Mouse (Mus musculus) spleen, postnatal 14 days (tissue): ENCODE measurements around the gene Sppl2c.
"Not testable (repeated sequence)": the region's sequence is repeated elsewhere in the genome, so short reads cannot be mapped to it uniquely, and the experiment has no call there.

Source experiments
- DNase-seq, 2 experiments: peaks; one replicate each; pipeline ENCODE4 v3.0.0; 2021 to 2022; ENCODE audit warnings: low spot score in 2 of 2

Gene Sppl2c

DNA sequence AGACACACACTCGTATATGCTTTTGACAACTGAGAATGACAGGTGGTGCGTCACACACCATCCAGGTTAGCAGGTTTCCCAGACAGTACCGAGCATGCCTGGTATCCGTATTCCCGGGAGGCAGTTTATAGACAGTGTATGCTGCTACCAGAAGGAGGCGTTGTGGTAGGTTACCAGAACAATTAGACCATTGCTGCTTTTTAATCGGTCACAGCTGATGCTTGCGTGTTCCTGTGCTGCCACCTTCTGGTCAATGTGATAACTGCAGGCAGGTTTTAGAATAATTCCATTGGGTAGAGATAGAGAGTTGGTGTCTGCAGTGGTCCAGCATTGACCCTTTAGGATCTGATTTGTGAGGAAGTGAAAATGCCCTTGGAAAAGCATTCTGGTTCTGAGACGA is 9.7 kb downstream of the Sppl2c start:
- DNase-seq = peak; percentile 27 to 59

GRCm38 (mm10) chr11:104197861-104198260 is 11.7 kb downstream of the Sppl2c start:
- DNase-seq = no peak

GRCm38 (mm10) chr11:104203271-104203670 is 17.1 kb downstream of the Sppl2c start:
- no peak for DNase-seq

DNA sequence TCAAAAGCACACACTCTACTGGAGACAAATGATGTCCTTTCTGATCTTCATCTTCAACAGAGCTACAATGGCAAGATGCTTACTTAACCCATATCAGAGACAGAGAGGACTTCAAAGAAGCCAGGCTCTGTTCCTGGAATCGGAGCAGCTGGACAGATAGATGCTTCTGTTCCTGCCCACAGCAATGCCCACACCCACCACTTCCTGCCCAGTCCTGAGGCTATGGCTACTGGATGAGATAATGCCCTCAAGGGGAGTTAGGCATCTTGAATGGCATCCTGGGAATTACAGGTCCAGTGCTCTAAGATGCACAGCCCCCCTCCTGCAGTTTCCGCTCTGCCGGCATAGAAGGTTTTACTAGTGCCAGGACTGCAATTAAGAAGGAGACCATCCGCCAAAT is 20.4 kb downstream of the Sppl2c start:
- no peak for DNase-seq

DNA sequence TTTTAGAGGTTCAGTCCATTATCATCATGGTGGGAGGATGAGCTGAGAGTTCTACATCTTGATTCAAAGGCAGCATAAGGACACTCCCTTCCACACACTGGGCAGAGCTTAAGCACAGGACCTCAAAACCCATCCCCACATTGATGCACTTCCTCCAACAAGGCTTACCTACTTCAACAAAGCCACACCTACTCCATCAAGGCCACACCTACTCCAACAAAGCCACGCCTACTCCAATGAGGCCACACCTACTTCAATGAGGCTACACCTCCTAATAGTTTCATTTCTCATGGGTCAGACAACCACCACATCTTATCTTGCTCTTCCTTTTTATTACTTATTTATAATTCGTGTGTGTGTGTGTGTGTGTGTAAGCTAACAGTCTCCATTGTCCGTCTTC is 22.9 kb downstream of the Sppl2c start:
- no peak for DNase-seq

GRCm38 (mm10) chr11:104211251-104211650 is 25.1 kb downstream of the Sppl2c start:
- no peak for DNase-seq

GRCm38 (mm10) chr11:104214128-104214527 is 28.0 kb downstream of the Sppl2c start:
- not testable (repeated sequence) for DNase-seq

- no peak for DNase-seq
Observed at GRCm38 (mm10) chr11:104218075-104218474, 31.9 kb downstream of the Sppl2c start.

DNA sequence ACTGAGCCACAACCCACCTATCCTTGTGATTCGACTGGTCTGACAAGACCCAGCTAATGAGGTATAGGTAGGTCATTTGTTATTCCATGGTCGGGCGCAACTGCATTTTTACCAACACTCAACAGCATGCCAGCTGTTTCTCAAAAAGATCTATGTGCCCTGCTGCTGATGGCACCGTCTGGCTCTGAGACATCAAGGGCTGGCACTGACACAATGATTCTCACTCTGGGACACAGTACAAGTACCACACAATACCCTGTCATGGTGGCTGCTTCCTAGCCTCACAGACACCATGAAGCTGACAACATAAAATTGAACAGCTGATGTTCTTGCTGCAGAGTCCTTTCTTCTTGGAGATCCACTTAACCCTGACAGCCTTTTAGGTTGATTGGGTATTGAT is 34.2 kb downstream of the Sppl2c start:
- DNase-seq = no peak

GRCm38 (mm10) chr11:104221751-104222150 is 35.6 kb downstream of the Sppl2c start:
- no peak for DNase-seq

- DNase-seq = no peak
Observed at GRCm38 (mm10) chr11:104223301-104223700, 37.2 kb downstream of the Sppl2c start.

DNA sequence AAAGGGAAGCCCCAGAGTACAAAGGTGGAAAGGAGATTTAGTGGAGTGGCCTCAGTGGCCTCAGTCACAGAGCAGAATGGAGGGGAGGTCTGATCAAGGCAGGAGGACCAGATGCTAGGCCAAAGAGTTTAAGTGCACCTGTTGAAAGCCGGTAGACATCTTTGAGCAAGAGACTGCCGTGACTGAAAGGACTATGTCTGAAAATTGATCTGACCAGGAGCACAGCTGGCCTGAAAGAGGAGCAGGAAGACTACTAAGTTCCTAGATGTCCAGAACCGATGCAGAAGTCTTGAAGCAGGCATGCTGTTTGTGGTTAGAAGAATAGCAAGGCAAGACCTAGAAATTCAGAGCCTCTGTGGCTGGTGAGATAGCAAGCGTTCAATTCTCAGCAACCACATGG is 43.3 kb downstream of the Sppl2c start:
- no peak for DNase-seq

- DNase-seq = no peak
Observed at GRCm38 (mm10) chr11:104230066-104230778, 44.1 kb downstream of the Sppl2c start.

DNA sequence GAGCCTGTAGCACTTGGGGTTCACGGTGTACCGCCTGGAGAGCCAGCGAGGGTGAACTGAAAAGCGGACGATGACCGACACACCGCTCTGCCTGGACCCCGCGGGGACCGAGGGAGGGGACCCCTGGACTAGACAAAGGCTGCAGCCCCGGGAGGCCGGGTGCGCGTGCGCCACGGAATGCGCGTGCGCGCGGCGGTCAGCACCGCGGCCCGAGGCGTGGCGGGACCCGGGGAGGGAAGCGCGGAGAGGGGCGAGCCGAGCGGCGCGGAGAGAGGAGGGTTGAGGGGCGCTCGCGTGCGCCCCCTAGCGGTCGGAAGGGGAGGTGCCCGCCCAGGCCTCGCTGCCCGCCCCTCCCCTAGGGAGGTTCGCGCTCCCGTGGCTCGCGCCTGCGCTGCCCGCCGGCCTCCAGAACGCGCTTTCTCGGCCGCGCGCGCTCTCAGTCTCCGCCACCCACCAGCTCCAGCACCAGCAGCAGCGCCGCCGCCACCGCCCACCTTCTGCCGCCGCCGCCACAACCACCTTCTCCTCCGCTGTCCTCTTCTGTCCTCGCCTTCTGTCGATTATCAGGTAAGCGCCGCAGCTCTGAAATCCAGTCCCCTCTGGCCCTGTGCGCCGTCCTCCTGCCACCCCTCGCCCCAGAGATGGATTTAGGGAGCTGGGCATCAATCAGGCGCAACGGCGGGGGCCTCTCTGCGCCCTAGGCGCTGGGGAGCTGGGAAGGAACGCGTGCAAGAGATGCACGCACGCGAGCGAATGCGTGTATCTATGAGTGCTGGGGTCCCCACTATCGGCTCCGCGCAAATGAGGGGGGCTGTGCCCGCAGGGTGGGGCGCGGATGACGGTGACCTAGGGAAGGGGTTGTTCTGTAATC is 45.1 kb downstream of the Sppl2c start, which contains the start of gene Mapt:
Gene Mapt, plus strand, starts transcription at position 350 of the 871 bp plus-strand sequence.
- DNase-seq = peak; percentile 30 to 44

- no peak for DNase-seq
Observed at GRCm38 (mm10) chr11:104232141-104233061, 46.3 kb downstream of the Sppl2c start.

- DNase-seq = no peak
Observed at GRCm38 (mm10) chr11:104233101-104233500, 47.0 kb downstream of the Sppl2c start.

GRCm38 (mm10) chr11:104233574-104234206 is 47.6 kb downstream of the Sppl2c start:
- no peak for DNase-seq

DNA sequence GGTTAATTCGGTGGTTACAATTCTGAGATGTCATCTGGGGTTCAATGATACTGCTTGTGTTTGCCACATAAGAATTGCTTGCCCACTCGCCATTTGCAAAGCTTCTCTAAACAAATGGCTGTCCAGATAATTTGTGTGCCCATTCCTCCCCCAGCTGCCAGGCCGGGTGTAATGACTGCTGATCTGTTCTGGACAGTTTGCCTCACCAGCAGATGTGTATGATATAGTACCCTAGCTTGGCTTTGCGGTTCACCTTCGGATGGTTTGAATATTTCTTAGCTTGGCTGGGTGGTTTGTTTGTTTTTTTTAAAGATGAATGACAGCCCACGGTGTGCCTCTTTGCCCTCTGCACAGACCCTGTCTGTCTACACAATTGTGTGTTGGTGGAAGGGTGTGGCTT is 48.6 kb downstream of the Sppl2c start:
- DNase-seq = no peak

DNA sequence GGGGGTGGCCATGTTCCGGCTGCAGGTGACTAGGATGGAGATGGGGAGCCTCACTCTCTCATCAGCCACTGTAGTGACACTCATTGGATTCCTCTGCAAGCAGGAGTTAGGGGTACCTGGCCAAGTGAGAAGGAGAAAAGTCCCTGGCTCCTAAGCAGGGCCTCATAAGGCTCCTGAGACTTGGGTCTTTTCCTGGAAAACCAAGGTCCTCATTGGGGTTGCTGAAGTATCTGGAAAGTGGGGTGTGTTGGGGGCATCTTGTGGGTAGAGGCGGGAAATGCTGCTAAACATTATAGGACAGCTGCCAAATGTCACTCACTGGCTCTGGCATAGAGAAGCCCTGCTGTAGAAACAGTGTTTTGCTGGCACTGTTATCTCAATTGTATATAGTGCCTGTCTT is 49.8 kb downstream of the Sppl2c start:
- DNase-seq = no peak

GRCm38 (mm10) chr11:104237226-104237625 is 51.1 kb downstream of the Sppl2c start:
- DNase-seq = no peak
